Mouse (Mus musculus): ENCODE measurements around the gene Prss53. TPM values are rescaled to one million over a fixed set of nuclear protein-coding genes. Genes with fewer than 3 reads are reported as not detected.
A peak's percentile ranks its signal among the peaks of the same experiment; 100 is the strongest.
"Not testable (repeated sequence)": the region's sequence is repeated elsewhere in the genome, so short reads cannot be mapped to it uniquely, and the experiment has no call there.

Gene Prss53
- polyA plus RNA-seq, 1 experiment = 0.86 TPM

DNA sequence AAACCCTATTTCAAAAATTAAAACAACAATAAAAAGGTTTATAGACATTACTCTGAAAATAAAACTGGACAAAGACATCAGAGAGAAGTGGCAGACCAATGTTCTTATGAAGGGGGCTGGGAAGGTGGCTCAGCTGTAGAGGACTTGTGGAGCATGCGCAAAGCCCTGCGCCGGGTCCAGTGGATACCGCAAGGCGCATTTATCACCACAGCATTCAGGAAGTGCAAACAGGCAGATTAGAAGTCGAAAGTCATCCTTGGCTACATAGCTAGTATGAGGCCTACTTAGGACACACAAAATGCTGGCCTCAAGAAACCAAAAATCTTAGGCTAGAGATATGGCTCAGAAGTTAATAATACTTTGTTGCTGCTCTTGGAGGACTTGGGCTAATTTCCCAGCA is 32.5 kb downstream of the Prss53 start:
- no peak overlapping the region for H3K4me3 ChIP-seq (ENCODE audit: insufficient read depth, low read length)
- H3K4me1 ChIP-seq (ENCODE audit: control insufficient read depth, insufficient read depth, low read length) = no peaks in the 10 kb centered on the region
- no peak overlapping the region for H3K27ac ChIP-seq (ENCODE audit: insufficient read depth, low read depth, low read length)
- TF ChIP-seq POLR2A (IDR thresholded peaks at IDR 0.05; ENCODE audit: borderline replicate concordance, low read depth, low read length) (no peak), CTCF (IDR thresholded peaks at IDR 0.05; ENCODE audit: low read depth, low read length) (no peak)

DNA sequence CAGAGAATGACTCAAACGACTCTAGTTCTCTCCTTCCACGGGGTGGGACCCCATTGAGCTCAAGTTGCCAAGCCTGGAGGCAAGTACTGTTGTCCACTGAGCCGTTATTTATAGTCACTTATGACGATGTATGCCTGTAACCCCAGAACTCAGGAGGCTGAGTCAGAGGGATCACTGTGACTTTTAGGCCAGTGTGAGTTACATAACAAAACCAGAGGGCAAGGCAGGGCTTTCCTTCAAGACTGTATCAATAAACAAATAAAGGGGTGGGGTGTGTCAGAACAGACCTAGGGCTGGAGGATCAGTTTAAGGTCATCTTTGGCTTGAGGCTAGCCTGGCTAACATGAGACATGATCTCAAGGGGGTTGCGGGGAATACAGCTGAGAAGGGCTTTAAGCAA is 39.9 kb downstream of the Prss53 start:
- Histone ChIP-seq H3K27ac (ENCODE audit: insufficient read depth, low read depth, low read length) (peak overlapping the region; percentile 92), H3K4me3 (ENCODE audit: insufficient read depth, low read length) (peak overlapping the region; percentile 44), H3K4me1 (ENCODE audit: control insufficient read depth, insufficient read depth, low read length) (peaks cover 34% of the 10 kb centered on the region)
- TF ChIP-seq POLR2A (IDR thresholded peaks at IDR 0.05; ENCODE audit: borderline replicate concordance, low read depth, low read length) (no peak), CTCF (IDR thresholded peaks at IDR 0.05; ENCODE audit: low read depth, low read length) (no peak)

DNA sequence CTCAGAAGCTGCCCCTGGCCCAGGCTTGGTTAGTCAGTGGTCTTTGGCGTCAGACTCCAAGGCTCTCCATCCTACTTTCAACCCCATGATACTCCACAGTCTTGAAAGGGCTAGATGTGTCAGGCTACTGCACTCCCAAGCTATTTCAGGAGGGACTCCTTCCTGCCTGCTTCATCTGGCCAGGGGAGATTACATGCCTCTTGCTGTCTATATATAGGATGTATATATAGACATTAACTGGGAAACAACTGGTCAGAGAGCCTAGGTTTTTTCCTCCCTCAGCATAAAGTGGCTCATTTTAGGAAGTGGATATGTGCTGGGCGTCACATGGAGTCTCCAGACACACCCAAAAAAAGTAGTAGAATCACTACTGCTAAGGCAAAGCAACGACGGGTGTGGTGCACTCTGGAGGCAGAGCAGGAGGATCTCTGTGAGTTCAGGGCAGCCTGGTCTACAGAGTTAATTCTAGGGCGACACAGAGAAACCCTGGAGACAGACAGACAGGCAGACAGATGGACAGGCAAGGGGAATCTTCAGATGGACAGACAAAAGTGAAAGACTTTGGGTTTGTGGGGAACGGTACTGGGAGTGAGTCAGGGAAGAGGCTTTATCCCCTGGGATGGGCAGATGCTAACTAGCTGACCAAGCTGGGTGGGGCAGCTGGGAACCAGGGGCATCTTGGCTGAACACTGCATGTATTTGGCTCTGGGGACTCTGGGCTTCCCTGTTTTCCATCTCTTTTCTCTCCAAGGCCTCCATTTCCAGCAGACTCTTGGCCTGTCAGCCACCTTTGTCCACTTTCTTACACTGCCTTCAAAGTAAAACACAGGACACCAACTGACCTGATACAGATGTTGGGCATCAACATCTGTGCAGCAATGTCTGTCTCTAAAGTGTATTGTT is 40.5 kb downstream of the Prss53 start:
- TF ChIP-seq CTCF (IDR thresholded peaks at IDR 0.05; ENCODE audit: low read depth, low read length) (no peak), POLR2A (IDR thresholded peaks at IDR 0.05; ENCODE audit: borderline replicate concordance, low read depth, low read length) (peak; percentile 21; the same call in 1 of the 2 replicates)
- peak overlapping the region; percentile 44 for H3K4me3 ChIP-seq (ENCODE audit: insufficient read depth, low read length)
- H3K27ac ChIP-seq (ENCODE audit: insufficient read depth, low read depth, low read length) = peak overlapping the region; percentile 92
- H3K4me1 ChIP-seq (ENCODE audit: control insufficient read depth, insufficient read depth, low read length) = peaks cover 34% of the 10 kb centered on the region

DNA sequence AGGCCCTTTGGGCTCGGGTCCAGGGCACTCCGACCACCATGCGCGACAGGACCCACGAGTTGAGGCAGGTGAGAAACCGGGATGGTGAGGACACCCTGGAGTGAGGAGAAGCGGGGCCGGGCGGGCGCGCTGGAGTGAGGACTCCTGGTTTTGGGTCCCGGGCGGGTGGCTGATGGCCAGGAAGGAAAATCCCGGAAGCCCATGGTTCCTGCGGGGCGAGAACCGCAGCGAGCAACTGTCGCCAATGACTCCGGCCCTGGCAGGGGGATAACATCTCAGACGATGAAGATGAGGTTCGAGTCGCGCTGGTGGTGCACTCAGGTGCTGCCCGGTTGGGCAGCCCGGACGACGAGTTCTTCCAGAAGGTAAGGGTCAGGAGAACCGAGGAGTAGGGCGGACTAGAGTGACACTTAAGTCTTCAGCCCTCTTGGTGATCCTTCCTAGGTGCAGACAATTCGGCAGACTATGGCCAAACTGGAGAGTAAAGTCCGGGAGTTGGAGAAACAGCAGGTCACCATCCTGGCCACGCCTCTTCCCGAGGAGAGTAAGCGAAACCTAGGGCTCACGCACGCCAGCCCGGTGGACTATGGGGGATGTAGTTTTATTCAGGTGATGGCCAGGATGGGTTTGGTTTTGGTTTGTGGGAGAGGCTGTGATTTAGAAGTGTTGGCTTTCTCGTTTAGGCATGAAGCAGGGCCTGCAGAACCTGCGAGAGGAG is 48.6 kb downstream of the Prss53 start:
- Histone ChIP-seq H3K4me1 (ENCODE audit: control insufficient read depth, insufficient read depth, low read length) (peaks cover 10% of the 10 kb centered on the region), H3K4me3 (ENCODE audit: insufficient read depth, low read length) (peak overlapping the region; percentile 99), H3K27ac (ENCODE audit: insufficient read depth, low read depth, low read length) (peak overlapping the region; percentile 98)
- TF ChIP-seq POLR2A (IDR thresholded peaks at IDR 0.05; ENCODE audit: borderline replicate concordance, low read depth, low read length) (no peak), CTCF (IDR thresholded peaks at IDR 0.05; ENCODE audit: low read depth, low read length) (no peak)

DNA sequence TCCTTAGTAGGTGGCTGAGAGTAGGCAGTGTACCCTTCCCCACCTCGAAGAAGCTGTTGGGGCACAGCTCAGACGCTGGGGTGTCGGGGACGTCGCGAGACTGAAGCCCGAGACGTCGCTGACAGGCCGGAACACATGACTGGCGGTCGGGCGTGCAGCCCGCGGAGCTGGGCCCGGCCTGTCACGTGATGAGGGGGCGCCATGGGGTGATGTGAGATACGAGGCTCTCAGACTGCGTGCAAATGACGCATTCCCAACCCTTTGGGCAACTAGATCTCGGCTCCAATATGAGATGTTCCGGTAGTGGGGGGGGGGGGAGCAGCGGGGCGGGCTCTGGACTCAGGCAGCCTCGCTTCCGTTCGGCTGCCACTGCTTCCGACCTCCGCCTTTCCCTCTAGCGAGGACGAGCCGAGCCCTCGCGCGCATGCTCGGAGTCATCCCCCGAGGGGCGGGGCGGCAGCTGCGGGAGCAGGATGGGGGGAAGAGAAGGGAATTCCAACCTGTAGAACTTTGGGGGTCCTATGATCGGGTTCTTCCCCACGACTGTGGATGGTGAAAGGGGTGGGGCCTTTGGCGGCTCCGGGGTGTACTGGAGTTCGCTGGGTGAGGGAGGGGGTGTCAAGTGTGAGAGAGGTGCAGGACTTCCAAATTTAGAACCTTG is 49.3 kb downstream of the Prss53 start:
- Histone ChIP-seq H3K4me3 (ENCODE audit: insufficient read depth, low read length) (peak overlapping the region; percentile 99), H3K4me1 (ENCODE audit: control insufficient read depth, insufficient read depth, low read length) (peaks cover 10% of the 10 kb centered on the region), H3K27ac (ENCODE audit: insufficient read depth, low read depth, low read length) (peak overlapping the region; percentile 98)
- TF ChIP-seq POLR2A (IDR thresholded peaks at IDR 0.05; ENCODE audit: borderline replicate concordance, low read depth, low read length) (no peak), CTCF (IDR thresholded peaks at IDR 0.05; ENCODE audit: low read depth, low read length) (no peak)

DNA sequence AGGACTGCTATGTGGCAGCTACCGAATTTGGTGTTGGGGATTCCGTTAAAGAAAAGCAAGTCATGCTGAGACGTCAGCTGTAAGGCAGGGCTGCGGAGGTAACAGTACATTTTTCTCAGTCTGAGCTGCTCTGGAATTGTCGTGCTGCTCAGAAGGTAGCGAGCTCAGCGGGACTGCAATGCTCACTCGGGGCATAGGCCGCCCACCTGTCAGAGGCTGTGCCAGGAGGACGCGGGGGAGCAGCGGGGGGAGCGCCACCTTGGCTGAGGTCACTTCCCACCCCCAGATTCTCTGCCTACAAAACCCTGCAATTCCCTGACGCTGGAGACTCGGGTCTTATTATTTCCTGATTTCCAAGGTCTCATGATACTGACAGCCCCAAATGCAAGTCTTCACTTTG is 49.9 kb downstream of the Prss53 start:
- H3K4me1 ChIP-seq (ENCODE audit: control insufficient read depth, insufficient read depth, low read length) = peaks cover 10% of the 10 kb centered on the region
- H3K27ac ChIP-seq (ENCODE audit: insufficient read depth, low read depth, low read length) = peak overlapping the region; percentile 98
- peak overlapping the region; percentile 69 for H3K4me3 ChIP-seq (ENCODE audit: insufficient read depth, low read length)
- no peak for TF ChIP-seq POLR2A (IDR thresholded peaks at IDR 0.05; ENCODE audit: borderline replicate concordance, low read depth, low read length)
- no peak for TF ChIP-seq CTCF (IDR thresholded peaks at IDR 0.05; ENCODE audit: low read depth, low read length)

DNA sequence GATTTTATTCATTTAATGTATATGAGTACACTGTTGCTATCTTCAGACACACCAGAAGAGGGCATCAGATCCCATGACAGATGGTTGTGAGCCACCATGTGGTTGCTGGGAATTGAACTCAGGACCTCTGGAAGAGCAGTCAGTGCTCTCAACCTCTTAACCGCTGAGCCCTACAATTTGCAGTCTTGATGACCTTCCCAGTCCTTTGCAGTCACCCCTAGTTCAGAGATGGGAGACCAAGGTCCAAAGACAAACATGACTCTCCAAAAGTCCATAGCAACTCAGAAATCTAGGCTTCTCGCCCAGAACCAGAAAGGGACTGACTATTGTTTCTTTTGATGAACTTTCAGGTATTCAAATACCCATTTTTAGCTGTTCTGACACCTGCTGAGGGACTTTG is 50.7 kb downstream of the Prss53 start:
- peak overlapping the region; percentile 98; the same call in 1 of the 2 replicates for H3K27ac ChIP-seq (ENCODE audit: insufficient read depth, low read depth, low read length)
- H3K4me3 ChIP-seq (ENCODE audit: insufficient read depth, low read length) = not testable (repeated sequence)
- peaks cover 10% of the 10 kb centered on the region for H3K4me1 ChIP-seq (ENCODE audit: control insufficient read depth, insufficient read depth, low read length)

DNA sequence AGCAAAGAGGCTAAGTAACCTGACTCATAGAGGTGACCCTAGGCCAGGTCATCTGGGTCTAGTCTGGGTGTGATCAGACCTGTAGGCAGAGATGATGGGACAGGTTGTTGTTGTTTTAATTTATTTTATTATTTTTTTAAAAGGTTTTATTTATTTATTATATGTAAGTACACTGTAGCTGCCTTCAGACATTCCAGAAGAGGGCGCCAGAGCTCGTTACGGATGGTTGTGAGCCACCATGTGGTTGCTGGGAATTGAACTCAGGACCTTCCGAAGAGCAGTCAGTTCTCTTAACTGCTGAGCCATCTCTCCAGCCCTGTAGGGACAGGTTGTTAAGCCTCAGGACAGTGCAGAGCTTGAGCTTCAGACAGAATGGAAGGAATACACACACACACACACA is 52.9 kb downstream of the Prss53 start:
- H3K4me3 ChIP-seq (ENCODE audit: insufficient read depth, low read length); H3K4me1 ChIP-seq (ENCODE audit: control insufficient read depth, insufficient read depth, low read length); H3K27ac ChIP-seq (ENCODE audit: insufficient read depth, low read depth, low read length): not testable (repeated sequence)

DNA sequence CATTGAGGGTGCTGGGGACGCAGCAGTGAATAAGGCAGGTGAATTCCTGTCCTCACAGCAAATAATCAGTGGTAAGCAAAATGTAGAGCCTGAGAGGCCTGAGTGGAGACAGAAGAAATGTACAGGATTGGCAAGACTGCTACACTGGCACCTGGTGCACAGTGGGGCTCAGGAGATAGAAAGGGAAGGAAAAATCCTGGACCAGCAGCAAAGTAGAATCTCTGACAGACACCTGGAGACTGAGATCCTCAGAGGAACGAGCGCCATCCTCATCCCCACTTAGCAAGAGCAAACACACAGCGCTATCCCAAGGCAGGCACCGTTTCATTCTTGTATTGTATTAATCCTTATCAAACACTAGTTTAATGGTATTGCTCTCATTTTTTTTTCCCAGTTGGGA is 53.3 kb downstream of the Prss53 start:
- peaks cover 4% of the 10 kb centered on the region; the same call in 1 of the 2 replicates for H3K4me1 ChIP-seq (ENCODE audit: control insufficient read depth, insufficient read depth, low read length)
- no peak for TF ChIP-seq POLR2A (IDR thresholded peaks at IDR 0.05; ENCODE audit: borderline replicate concordance, low read depth, low read length)
- no peak for TF ChIP-seq CTCF (IDR thresholded peaks at IDR 0.05; ENCODE audit: low read depth, low read length)
- H3K27ac ChIP-seq (ENCODE audit: insufficient read depth, low read depth, low read length) = no peak overlapping the region
- H3K4me3 ChIP-seq (ENCODE audit: insufficient read depth, low read length) = no peak overlapping the region

Other genes with a start within 250 kb of the Prss53 start
- 30.4 and 40.0 TPM in 2 replicates for gene Bcl7c, start 182.0 kb downstream of the Prss53 start, polyA plus RNA-seq (2012; ENCODE audit: insufficient read depth, insufficient read length, missing spikeins)
- gene Ctf1, start 178.2 kb downstream of the Prss53 start, polyA plus RNA-seq (2012; ENCODE audit: insufficient read depth, insufficient read length, missing spikeins) = not detected in 2 replicates
- gene Ctf2, start 158.8 kb downstream of the Prss53 start, polyA plus RNA-seq (2012; ENCODE audit: insufficient read depth, insufficient read length, missing spikeins) = not detected in 2 replicates
- gene Fbxl19, start 146.4 kb downstream of the Prss53 start, polyA plus RNA-seq (2012; ENCODE audit: insufficient read depth, insufficient read length, missing spikeins) = 11.9 and 16.5 TPM in 2 replicates
- gene Orai3, start 121.2 kb downstream of the Prss53 start, polyA plus RNA-seq (2012; ENCODE audit: insufficient read depth, insufficient read length, missing spikeins) = 44.2 and 45.8 TPM in 2 replicates
- gene Setd1a, start 114.3 kb downstream of the Prss53 start, polyA plus RNA-seq (2012; ENCODE audit: insufficient read depth, insufficient read length, missing spikeins) = 28.2 and 30.1 TPM in 2 replicates
- gene Gm49388, start 105.4 kb downstream of the Prss53 start, polyA plus RNA-seq (2012; ENCODE audit: insufficient read depth, insufficient read length, missing spikeins) = not detected in 2 replicates
- gene Hsd3b7, start 90.4 kb downstream of the Prss53 start, polyA plus RNA-seq (2012; ENCODE audit: insufficient read depth, insufficient read length, missing spikeins) = 43.4 and 47.9 TPM in 2 replicates
- gene Stx4a, start 66.7 kb downstream of the Prss53 start, polyA plus RNA-seq (2012; ENCODE audit: insufficient read depth, insufficient read length, missing spikeins) = 152 and 168 TPM in 2 replicates
- gene Stx1b, start 66.4 kb downstream of the Prss53 start, polyA plus RNA-seq (2012; ENCODE audit: insufficient read depth, insufficient read length, missing spikeins) = not detected in 2 replicates
- gene Zfp646, start 14.7 kb downstream of the Prss53 start, polyA plus RNA-seq (2012; ENCODE audit: insufficient read depth, insufficient read length, missing spikeins) = 14.7 and 16.7 TPM in 2 replicates
- 8.0 and 9.8 TPM in 2 replicates for gene Zfp668, start 14.1 kb downstream of the Prss53 start, polyA plus RNA-seq (2012; ENCODE audit: insufficient read depth, insufficient read length, missing spikeins)
- gene Gm21974, start 4.5 kb upstream of the Prss53 start, polyA plus RNA-seq (2012; ENCODE audit: insufficient read depth, insufficient read length, missing spikeins) = not detected in 2 replicates
- 93.3 and 116 TPM in 2 replicates for gene Vkorc1, start 4.6 kb upstream of the Prss53 start, polyA plus RNA-seq (2012; ENCODE audit: insufficient read depth, insufficient read length, missing spikeins)
- gene Bckdk, start 13.1 kb upstream of the Prss53 start, polyA plus RNA-seq (2012; ENCODE audit: insufficient read depth, insufficient read length, missing spikeins) = 50.9 and 73.8 TPM in 2 replicates
- 23.7 and 29.1 TPM in 2 replicates for gene Kat8, start 21.5 kb upstream of the Prss53 start, polyA plus RNA-seq (2012; ENCODE audit: insufficient read depth, insufficient read length, missing spikeins)
- not detected in 2 replicates for gene Prss8, start 39.1 kb upstream of the Prss53 start, polyA plus RNA-seq (2012; ENCODE audit: insufficient read depth, insufficient read length, missing spikeins)
- 1.7 and 2.6 TPM in 2 replicates for gene Prss36, start 55.8 kb upstream of the Prss53 start, polyA plus RNA-seq (2012; ENCODE audit: insufficient read depth, insufficient read length, missing spikeins)
- 318 and 323 TPM in 2 replicates for gene Fus, start 76.5 kb upstream of the Prss53 start, polyA plus RNA-seq (2012; ENCODE audit: insufficient read depth, insufficient read length, missing spikeins)
- gene Pycard, start 102.9 kb upstream of the Prss53 start, polyA plus RNA-seq (2012; ENCODE audit: insufficient read depth, insufficient read length, missing spikeins) = 126 and 140 TPM in 2 replicates
- gene Trim72, start 113.0 kb upstream of the Prss53 start, polyA plus RNA-seq (2012; ENCODE audit: insufficient read depth, insufficient read length, missing spikeins) = not detected in 2 replicates
- 515 and 564 TPM in 2 replicates for gene Itgam, start 171.7 kb upstream of the Prss53 start, polyA plus RNA-seq (2012; ENCODE audit: insufficient read depth, insufficient read length, missing spikeins)
- 1.7 and 11.3 TPM in 2 replicates for gene Gm49368, start 171.7 kb upstream of the Prss53 start, polyA plus RNA-seq (2012; ENCODE audit: insufficient read depth, insufficient read length, missing spikeins)
- gene Itgax, start 238.6 kb upstream of the Prss53 start, polyA plus RNA-seq (2012; ENCODE audit: insufficient read depth, insufficient read length, missing spikeins) = 5.8 and 7.0 TPM in 2 replicates